Mouse (Mus musculus): ENCODE results near the gene Abcg2. TPM values are rescaled to one million over a fixed set of nuclear protein-coding genes. Genes with fewer than 3 reads are reported as not detected.

The Abcg2 gene
- polyA plus RNA-seq, 1 experiment from 2014 or later: 39.1 TPM

DNA sequence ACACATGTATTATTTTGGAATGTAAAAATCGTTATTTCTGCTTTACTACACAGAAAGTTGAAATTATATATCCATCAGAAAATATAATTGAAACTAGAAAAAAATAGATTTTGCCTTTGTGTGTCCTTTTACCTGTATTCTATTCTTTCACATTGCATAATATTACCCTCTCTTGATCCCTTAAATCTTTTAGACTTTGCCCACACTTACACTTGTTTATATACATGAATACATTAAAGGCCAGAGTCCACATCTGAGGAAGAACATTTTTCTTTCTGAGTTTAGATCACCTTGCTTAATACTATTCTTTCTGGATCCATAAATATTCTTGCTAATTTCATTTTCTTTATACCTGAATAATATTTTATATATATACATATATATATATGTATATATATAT lies 110.4 kb downstream of the Abcg2 start:
- ATAC-seq: no peak
- WGBS: 90% methylated on average over 1 of the region's 1 CpGs

DNA sequence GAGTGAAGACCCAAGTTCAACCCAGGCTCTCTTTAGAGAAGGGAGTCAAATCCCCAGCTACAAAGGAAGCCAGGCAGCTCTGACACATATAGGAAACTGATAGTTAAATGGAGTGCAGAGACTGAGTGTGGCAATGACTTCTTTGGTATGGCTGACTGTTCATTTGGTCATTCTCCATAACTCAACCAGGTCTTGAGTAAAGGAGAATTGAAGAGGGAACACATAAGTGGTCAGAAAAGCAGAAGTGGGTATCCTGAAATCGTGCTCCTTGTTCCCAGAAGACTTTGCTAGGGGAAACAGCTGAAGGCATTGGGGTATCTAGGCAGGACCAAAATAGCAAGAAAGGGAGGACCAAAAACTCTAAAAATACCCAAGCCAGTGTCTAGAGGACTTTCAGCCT lies 126.0 kb downstream of the Abcg2 start:
- Histone ChIP-seq H3K4me2 (replicated peaks) (no peak overlapping the region), H3K27me3 (no peaks in the 10 kb centered on the region), H3K4me3 (replicated peaks) (no peak overlapping the region), H3K27ac (no peak overlapping the region), H3K9me3 (no peaks in the 10 kb centered on the region), H3K4me1 (replicated peaks) (no peaks in the 10 kb centered on the region), H3K9ac (replicated peaks) (no peak overlapping the region), H3K36me3 (no peaks in the 10 kb centered on the region)
- 75% methylated on average over 1 of the region's 1 CpGs for WGBS
- ATAC-seq: no peak

More for the DNA sequence above, 110.4 kb downstream of the Abcg2 start:
- Histone ChIP-seq H3K9ac (replicated peaks) (no peak overlapping the region), H3K4me3 (replicated peaks) (no peak overlapping the region), H3K27ac (no peak overlapping the region), H3K36me3 (peaks cover 2% of the 10 kb centered on the region; the same call in 1 of the 2 replicates), H3K9me3 (no peaks in the 10 kb centered on the region), H3K27me3 (no peaks in the 10 kb centered on the region), H3K4me2 (replicated peaks) (no peak overlapping the region), H3K4me1 (replicated peaks) (no peaks in the 10 kb centered on the region)

DNA sequence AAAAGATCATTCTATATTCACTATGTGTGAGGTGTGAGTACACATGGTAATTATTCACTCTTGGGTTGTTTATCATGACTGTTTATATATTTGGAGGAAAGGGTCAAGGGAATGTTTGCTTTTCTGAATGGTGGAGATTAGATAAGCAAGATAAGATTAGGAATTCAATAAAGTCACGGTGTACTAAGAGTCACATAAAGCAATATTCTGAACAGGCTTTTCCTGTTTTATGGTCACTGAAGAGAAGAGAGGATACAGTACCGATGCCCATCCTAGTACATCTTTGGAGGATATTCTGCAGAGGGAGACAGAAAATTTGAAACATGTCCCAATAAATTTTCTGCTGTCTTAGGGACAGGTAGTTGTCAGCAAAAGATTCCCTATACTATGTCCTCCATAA lies 127.6 kb downstream of the Abcg2 start:
- Histone ChIP-seq H3K4me3 (replicated peaks) (no peak overlapping the region), H3K4me2 (replicated peaks) (no peak overlapping the region), H3K9ac (replicated peaks) (no peak overlapping the region), H3K36me3 (no peaks in the 10 kb centered on the region), H3K4me1 (replicated peaks) (no peaks in the 10 kb centered on the region), H3K27me3 (no peaks in the 10 kb centered on the region), H3K9me3 (no peaks in the 10 kb centered on the region), H3K27ac (no peak overlapping the region)
- ATAC-seq: no peak
- WGBS: 93% methylated on average over 2 of the region's 2 CpGs

DNA sequence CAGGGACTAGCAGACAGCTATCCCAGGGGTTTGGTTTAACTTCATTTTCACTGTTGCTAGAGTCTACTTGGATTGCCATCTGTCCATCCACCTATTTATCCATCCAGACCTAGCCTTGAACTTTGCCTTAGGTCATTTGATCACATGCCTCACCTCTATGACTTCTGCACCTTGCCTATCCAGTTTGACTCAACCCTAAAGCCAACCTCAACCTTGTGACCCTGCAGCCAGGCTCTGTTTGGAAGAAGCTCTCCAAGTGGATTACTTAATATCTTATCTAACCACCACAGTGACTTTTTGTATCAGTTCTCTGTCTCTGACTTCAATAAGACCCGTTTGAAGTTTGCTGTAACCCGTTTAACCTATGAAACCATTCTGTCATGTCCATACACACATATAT lies 149.5 kb downstream of the Abcg2 start:
- Histone ChIP-seq H3K36me3 (no peaks in the 10 kb centered on the region), H3K27ac (no peak overlapping the region), H3K9me3 (no peaks in the 10 kb centered on the region), H3K9ac (replicated peaks) (no peak overlapping the region), H3K4me3 (replicated peaks) (no peak overlapping the region), H3K4me1 (replicated peaks) (no peaks in the 10 kb centered on the region), H3K27me3 (no peaks in the 10 kb centered on the region), H3K4me2 (replicated peaks) (no peak overlapping the region)
- 88% methylated on average over 2 of the region's 2 CpGs for WGBS
- ATAC-seq: no peak

DNA sequence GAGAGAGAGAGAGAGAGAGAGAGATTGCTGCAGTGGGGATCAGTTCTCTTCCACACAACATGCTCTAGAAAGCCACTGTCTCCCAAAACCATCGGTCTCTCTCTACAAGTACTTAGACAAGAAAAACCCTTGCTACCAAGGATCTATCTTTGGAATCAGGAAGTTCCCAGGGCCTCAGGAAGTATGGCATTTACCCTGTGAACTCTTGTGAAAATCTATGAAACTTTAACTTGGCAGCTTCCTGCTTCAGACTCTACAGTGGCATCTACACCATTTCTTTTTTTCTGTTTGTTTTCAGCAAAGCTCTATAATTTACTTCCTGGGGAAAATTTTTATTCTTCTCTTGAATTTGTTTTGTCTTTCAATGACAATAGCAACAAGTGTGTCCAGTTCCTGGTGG lies 150.8 kb downstream of the Abcg2 start:
- no peak overlapping the region for H3K9ac ChIP-seq (replicated peaks)
- H3K9me3 ChIP-seq: no peaks in the 10 kb centered on the region
- H3K27ac ChIP-seq: no peak overlapping the region
- WGBS: 100% methylated on average over 1 of the region's 1 CpGs
- H3K4me3 ChIP-seq (replicated peaks): no peak overlapping the region
- H3K4me1 ChIP-seq (replicated peaks): no peaks in the 10 kb centered on the region
- no peaks in the 10 kb centered on the region for H3K27me3 ChIP-seq
- no peak for ATAC-seq
- no peak overlapping the region for H3K4me2 ChIP-seq (replicated peaks)
- H3K36me3 ChIP-seq: no peaks in the 10 kb centered on the region

Other genes starting within 250 kb of the Abcg2 start
- not detected in 2 replicates for gene Vmn1r30, start 141.1 kb upstream of the Abcg2 start, polyA plus RNA-seq (2015; fragmentation: Nextera tagmentation; extraction: Ambion mirVana)
- not detected in 2 replicates for gene Vmn1r31, start 109.2 kb upstream of the Abcg2 start, polyA plus RNA-seq (2015; fragmentation: Nextera tagmentation; extraction: Ambion mirVana)
- gene Herc3, start 246.9 kb downstream of the Abcg2 start, polyA plus RNA-seq (2015; fragmentation: Nextera tagmentation; extraction: Ambion mirVana): 17.2 and 19.3 TPM in 2 replicates

All from midbrain, embryonic 13.5 days (tissue).